17 mouse cellular contexts compared by ENCODE assay signal in genomic region chr2:73607609-73608008, GRCm38 (mm10). TPM values are rescaled to one million over a fixed set of nuclear protein-coding genes. Genes with fewer than 3 reads are reported as not detected.
A peak's percentile ranks its signal among the peaks of the same experiment; 100 is the strongest.
DNase-seq lines count a peak whose midpoint lies in the region; ATAC-seq and TF ChIP-seq lines count a peak whose summit lies in the region.
"Had no signal": no experiment of that assay in that cellular context is flagged by ENCODE, and none has a peak within 500 bp of the region (broad histone marks: within the 10 kb centered on the region; RNA-seq: fewer than 3 reads in every experiment).

No protein-coding gene starts in this region.

- H3K4me1 ChIP-seq in forebrain, embryonic 10.5 days = peaks cover 14% of the 10 kb centered on the region
- no peaks in the 10 kb centered on the region for H3K4me1 ChIP-seq in forebrain, embryonic 13.5 days
- peaks cover 39% of the 10 kb centered on the region for H3K4me1 ChIP-seq in limb, embryonic 10.5 days
- no peaks in the 10 kb centered on the region for H3K4me1 ChIP-seq in thymus, adult 2 months (replicated peaks; ENCODE audit: control insufficient read depth, insufficient read depth, low read length)

- no peaks in the 10 kb centered on the region for H3K27me3 ChIP-seq in forebrain, embryonic 10.5 days (ENCODE audit: poor library complexity, severe bottlenecking)
- no peaks in the 10 kb centered on the region for H3K27me3 ChIP-seq in forebrain, embryonic 13.5 days
- no peaks in the 10 kb centered on the region for H3K27me3 ChIP-seq in limb, embryonic 10.5 days (ENCODE audit: low read depth, poor library complexity, severe bottlenecking)
- H3K27me3 ChIP-seq in thymus, adult 2 months (ENCODE audit: control insufficient read depth, insufficient read depth, low read length) = no peaks in the 10 kb centered on the region
- H3K27me3 ChIP-seq: hindbrain, embryonic 15.5 days had no signal

- no peak for TF ChIP-seq CTCF in left cerebral cortex, adult 2 months (IDR thresholded peaks at IDR 0.05)
- TF ChIP-seq CTCF in thymus, adult 2 months (IDR thresholded peaks at IDR 0.05; ENCODE audit: borderline replicate concordance, control insufficient read depth, extremely low read depth, insufficient read depth, low read length, poor library complexity) = no peak

- peak overlapping the region; percentile 48; the same call in 1 of the 2 replicates for H3K27ac ChIP-seq in forebrain, embryonic 10.5 days
- H3K27ac ChIP-seq in forebrain, embryonic 13.5 days = no peak overlapping the region
- H3K27ac ChIP-seq in left cerebral cortex, adult 2 months = peak overlapping the region; percentile 83
- H3K27ac ChIP-seq in limb, embryonic 10.5 days = peak overlapping the region; percentile 79
- H3K27ac ChIP-seq in thymus, adult 2 months (ENCODE audit: control insufficient read depth, insufficient read depth, low read length) = no peak overlapping the region
- H3K27ac ChIP-seq: gastrocnemius, adult 2 months; hindbrain, embryonic 15.5 days; liver, embryonic 14.5 days had no signal

- ATAC-seq in forebrain, embryonic 13.5 days = no peak
- ATAC-seq in common myeloid progenitor, adult 5-6 weeks (replicated peaks; ENCODE audit: low read depth, poor library complexity, severe bottlenecking) = peak; percentile 79

- no peaks in the 10 kb centered on the region for H3K9me3 ChIP-seq in forebrain, embryonic 10.5 days
- no peaks in the 10 kb centered on the region for H3K9me3 ChIP-seq in forebrain, embryonic 13.5 days (replicated peaks)
- no peaks in the 10 kb centered on the region for H3K9me3 ChIP-seq in limb, embryonic 10.5 days (replicated peaks)
- H3K9me3 ChIP-seq: G1E; hindbrain, embryonic 15.5 days had no signal

- no peak overlapping the region for H3K4me3 ChIP-seq in forebrain, embryonic 10.5 days
- no peak overlapping the region for H3K4me3 ChIP-seq in forebrain, embryonic 13.5 days
- no peak overlapping the region for H3K4me3 ChIP-seq in left cerebral cortex, adult 2 months
- no peak overlapping the region for H3K4me3 ChIP-seq in limb, embryonic 10.5 days
- no peak overlapping the region for H3K4me3 ChIP-seq in thymus, adult 2 months (ENCODE audit: control insufficient read depth, insufficient read depth, low read length)
- H3K4me3 ChIP-seq: erythroblast, embryonic 14.5 days; gastrocnemius, adult 2 months; hindbrain, embryonic 15.5 days had no signal

- peaks cover 25% of the 10 kb centered on the region for H3K36me3 ChIP-seq in forebrain, embryonic 10.5 days (replicated peaks)
- H3K36me3 ChIP-seq in forebrain, embryonic 13.5 days (ENCODE audit: poor library complexity, severe bottlenecking) = peaks cover 29% of the 10 kb centered on the region
- peaks cover 25% of the 10 kb centered on the region for H3K36me3 ChIP-seq in limb, embryonic 10.5 days
- H3K36me3 ChIP-seq in thymus, adult 2 months (ENCODE audit: control insufficient read depth, insufficient read depth, low read length) = no peaks in the 10 kb centered on the region
- H3K36me3 ChIP-seq: G1E had no signal

- TF ChIP-seq POLR2A in thymus, adult 2 months (IDR thresholded peaks at IDR 0.05; ENCODE audit: control insufficient read depth, extremely low read depth, insufficient read depth, low read length, poor library complexity) = no peak

- 58% methylated on average over 4 of the region's 4 CpGs for WGBS in forebrain, embryonic 10.5 days
- 44% methylated on average over 4 of the region's 4 CpGs for WGBS in forebrain, embryonic 13.5 days
- WGBS in limb, embryonic 10.5 days = 23% methylated on average over 4 of the region's 4 CpGs
- 72% methylated on average over 4 of the region's 4 CpGs for WGBS in thymus, adult 2 months

- H3K4me2 ChIP-seq in forebrain, embryonic 13.5 days = no peak overlapping the region
- H3K4me2 ChIP-seq: hindbrain, embryonic 15.5 days had no signal

- H3K9ac ChIP-seq in forebrain, embryonic 13.5 days = no peak overlapping the region
- H3K9ac ChIP-seq: hindbrain, embryonic 15.5 days; liver, embryonic 14.5 days had no signal

- intact Hi-C loops in left cerebral cortex, adult 2 months (cut with DNase I) = no loop called here
- intact Hi-C loops in left cerebral cortex, postnatal 25 days (cut with DNase I) = no loop called here

- DNase-seq in forebrain, embryonic 10.5 days (ENCODE audit: extremely low spot score, low spot score) = no peak
- no peak for DNase-seq in left cerebral cortex, adult 2 months (ENCODE audit: extremely low spot score in 1 of 2, low spot score in 2 of 2)
- DNase-seq in left cerebral cortex, postnatal 25 days (ENCODE audit: low spot score in 2 of 2) = no peak
- DNase-seq in limb, embryonic 10.5 days (ENCODE audit: low spot score) = no peak
- DNase-seq in thymus, adult 2 months = no peak
- DNase-seq in frontal cortex, postnatal 36 days (ENCODE audit: low spot score in 2 of 2) = no peak
- DNase-seq: cerebellum, adult 9-11 months; gastrocnemius, adult 2 months; kidney, postnatal 10 days; spleen, adult 18-20 months; thymus, adult 18-20 months had no signal

RNA-seq across cellular contexts. Expression of gene Chrna1, which starts 27.5 kb away (rescaled TPM):
- 0.76 and 1.1 TPM in 2 replicates for polyA plus RNA-seq in forebrain, embryonic 10.5 days (2016; fragmentation: Nextera tagmentation; extraction: Ambion mirVana)
- 0.11 and 0.27 TPM in 2 replicates for polyA plus RNA-seq in forebrain, embryonic 13.5 days (2015; fragmentation: Nextera tagmentation; extraction: Ambion mirVana)
- under 1 TPM; 0.12 to 0.25 TPM for total RNA-seq in left cerebral cortex, adult 2 months (2021)
- under 1 TPM in 1 of 2 experiments, not detected in 1; 0.18 TPM for total RNA-seq in left cerebral cortex, postnatal 25 days (2021)
- total RNA-seq in common myeloid progenitor, adult 5-6 weeks (2017) = not detected in 2 replicates
- 2.3 and 3.9 TPM in 2 replicates for polyA plus RNA-seq in limb, embryonic 10.5 days (2016; fragmentation: Nextera tagmentation; extraction: Ambion mirVana)
- polyA plus RNA-seq in thymus, adult 2 months (2012; rRNA removed) = 0.05 and 0.07 TPM in 2 replicates
- polyA plus RNA-seq: erythroblast, embryonic 14.5 days; G1E had no signal

Comparison
In these comparisons a context has a peak if more than half of its experiments do, and no peak if none do; other contexts are left out.
1. H3K27ac ChIP-seq: peak in forebrain, embryonic 10.5 days (single experiment), left cerebral cortex, adult 2 months (single experiment) and limb, embryonic 10.5 days (single experiment); none in forebrain, embryonic 13.5 days (single experiment) and thymus, adult 2 months (single experiment).